Mouse (Mus musculus) CD4-positive, CD25-positive, alpha-beta regulatory T cell, adult 9 weeks (primary cell): Measurements from ENCODE around the gene Hnrnpa3. TPM values are rescaled to one million over a fixed set of nuclear protein-coding genes. Genes with fewer than 3 reads are reported as not detected.

ENCODE experiments used
- polyA plus RNA-seq: library from polyadenylated mRNA; unstranded; fragments of 100-300 nt; shearing (Covaris generic); gene quantifications from one replicate; pipeline ENCODE4 v1.2.1, GENCODE M21; 2017

The Hnrnpa3 gene
- 94.5 TPM for polyA plus RNA-seq

DNA sequence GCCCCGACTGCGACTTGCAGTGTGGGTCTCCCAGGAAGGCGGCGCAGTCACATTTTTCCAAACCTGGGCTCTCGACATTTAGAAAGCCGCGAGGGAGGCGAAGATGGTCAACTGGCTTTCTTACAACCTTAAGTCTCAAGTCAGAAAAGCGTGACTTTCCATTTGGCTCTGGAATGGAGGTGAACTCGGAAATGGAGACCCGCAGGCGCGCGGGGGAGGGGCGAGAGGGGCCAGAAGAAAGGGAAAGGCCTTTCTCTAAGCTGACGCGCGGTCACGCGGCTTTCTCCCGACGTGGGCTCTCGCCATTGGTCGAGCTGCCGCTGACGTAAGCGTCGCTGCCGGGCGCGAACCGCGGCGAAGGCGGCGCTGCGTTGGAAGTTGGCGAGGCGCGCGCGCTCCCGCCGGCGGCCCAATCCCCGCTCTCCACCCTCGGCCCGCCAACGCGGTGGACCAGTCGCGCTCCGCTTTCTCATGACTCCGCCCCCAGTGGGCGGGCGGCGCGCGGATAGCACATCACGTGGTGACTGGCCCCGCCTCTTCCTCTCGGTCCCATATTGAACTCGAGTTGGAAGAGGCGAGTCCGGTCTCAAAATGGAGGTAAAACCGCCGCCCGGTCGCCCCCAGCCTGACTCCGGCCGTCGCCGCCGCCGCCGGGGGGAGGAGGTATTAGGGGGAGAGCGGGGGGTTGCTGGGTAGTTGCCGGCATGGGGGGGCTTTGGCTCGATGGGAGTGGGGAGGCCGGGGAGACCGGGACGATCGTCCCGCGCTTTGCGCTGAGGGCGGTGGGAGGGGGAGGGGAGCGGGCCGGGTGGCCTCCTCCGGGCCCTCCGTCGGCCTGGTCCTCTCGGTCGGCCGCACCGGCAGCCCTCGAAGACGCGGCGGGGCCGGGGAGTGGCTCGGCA lies at the start of gene Hnrnpa3:
Gene Hnrnpa3 (plus strand): TSS at position 535 of the 902 bp plus-strand sequence.

DNA sequence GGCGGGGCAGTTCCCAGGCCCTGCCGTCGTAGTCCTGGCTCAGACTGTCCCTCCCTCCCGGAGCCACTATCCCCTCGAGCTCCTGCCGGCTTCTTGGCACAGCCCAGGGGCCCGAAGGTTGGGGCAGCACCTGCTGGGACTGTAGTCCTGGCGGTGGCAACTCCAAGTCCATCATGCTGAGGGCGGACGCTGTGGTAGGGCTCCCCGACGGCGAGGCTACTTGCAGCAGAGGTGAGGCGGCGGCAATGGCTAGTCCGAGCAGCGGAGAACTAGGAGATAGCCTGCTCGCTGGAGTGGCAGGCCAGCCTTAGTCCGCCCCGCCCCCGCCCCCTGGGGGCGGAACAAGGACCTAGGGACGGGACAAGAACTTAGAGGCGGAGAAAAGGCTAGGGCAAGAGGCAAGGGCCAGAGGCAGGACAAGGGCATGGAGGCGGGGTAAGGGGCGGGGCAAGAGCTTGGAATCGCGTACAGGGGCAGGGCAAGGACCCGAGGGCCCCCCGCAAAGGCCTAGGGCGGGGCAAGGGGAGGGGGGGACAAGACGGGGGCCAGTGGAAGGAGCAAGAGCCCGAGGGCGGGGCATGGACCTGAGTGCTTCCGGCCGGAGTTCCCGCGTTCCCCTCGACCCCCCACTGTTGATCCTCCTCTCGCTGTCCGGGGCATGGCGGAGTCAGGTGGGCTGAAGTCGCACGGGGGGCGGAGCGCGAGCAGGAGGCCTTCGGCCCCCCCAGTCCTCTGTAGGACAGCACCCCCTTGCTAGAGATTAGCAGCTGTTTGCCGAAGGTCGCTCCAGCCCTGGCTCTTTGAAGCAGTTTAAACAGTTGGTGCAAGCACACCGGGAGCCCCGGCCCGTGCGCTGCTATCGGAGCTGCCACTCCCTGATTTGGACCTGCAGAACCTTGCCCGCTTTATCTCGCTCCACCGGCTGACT lies 45.4 kb downstream of the Hnrnpa3 start, which contains the start of gene Nfe2l2:
Gene Nfe2l2 (minus strand): TSS at position 408 of the 928 bp plus-strand sequence.

Other genes with a start within 250 kb of the Hnrnpa3 start
- 64.5 TPM for gene Nfe2l2, start 45.4 kb downstream of the Hnrnpa3 start, polyA plus RNA-seq
- gene Agps, start 172.9 kb downstream of the Hnrnpa3 start, polyA plus RNA-seq: 7.9 TPM